Mouse (Mus musculus): ENCODE data around the gene Gadl1. TPM values are rescaled to one million over a fixed set of nuclear protein-coding genes. Genes with fewer than 3 reads are reported as not detected.

The Gadl1 gene
- polyA plus RNA-seq (2017; shearing (Covaris generic)), result not detected

DNA sequence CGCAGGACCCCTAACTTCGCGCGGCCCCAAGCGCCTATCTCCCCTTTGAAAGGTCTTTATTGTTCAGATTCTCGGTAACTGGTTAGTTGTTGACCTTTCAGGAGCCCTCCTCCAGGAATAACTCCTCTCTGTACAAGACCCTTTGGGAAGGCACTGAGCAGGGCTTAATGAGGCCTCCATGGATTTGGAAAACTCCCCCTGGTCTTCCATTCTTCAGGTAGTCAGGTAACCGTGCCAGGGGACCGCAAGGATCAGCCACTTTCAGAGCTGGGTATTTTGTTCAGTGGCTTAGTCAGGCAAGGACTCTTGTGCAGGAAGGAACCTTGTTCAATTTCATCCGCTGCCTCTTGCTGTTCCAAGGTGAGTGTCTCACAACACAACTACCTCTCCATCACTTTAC, at the start of gene Gadl1:
Gadl1 (plus strand) TSS at position 301 of the 400 bp plus-strand sequence.

Measured in effector memory CD4-positive, alpha-beta T cell, adult 5 months (primary cell).